Mouse (Mus musculus): Measurements from ENCODE around the gene Hoxd12.

The Hoxd12 gene

DNA sequence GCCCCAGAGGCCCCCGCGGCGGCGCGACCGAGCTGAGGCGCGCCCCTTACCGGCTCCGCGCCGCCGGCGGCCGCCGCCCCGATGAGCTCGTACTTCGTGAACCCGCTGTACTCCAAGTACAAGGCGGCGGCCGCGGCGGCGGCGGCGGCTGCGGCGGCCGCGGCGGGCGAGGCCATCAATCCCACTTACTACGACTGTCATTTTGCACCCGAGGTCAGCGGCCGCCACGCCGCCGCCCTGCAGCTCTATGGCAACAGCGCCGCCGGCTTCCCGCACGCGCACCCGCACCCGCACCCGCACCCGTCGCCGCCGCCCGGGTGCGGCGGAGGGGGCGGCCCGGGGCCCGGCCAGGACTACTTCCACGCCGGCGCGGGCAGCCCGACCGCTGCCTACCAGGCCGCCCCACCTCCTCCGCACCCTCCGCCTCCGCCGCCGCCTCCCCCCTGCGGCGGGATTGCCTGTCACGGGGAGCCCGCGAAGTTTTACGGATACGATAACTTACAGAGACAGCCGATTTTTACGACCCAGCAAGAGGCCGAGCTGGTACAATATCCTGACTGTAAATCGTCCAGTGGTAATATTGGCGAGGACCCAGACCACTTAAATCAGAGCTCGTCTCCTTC lies 30.8 kb downstream of the Hoxd12 start:
- in situ Hi-C loops (cut with MseI, MboI) = loop anchor here (10.0 to 25.0 kb wide), 3 partner anchors 449 to 882 kb away; no protein-coding TSS in a partner anchor

DNA sequence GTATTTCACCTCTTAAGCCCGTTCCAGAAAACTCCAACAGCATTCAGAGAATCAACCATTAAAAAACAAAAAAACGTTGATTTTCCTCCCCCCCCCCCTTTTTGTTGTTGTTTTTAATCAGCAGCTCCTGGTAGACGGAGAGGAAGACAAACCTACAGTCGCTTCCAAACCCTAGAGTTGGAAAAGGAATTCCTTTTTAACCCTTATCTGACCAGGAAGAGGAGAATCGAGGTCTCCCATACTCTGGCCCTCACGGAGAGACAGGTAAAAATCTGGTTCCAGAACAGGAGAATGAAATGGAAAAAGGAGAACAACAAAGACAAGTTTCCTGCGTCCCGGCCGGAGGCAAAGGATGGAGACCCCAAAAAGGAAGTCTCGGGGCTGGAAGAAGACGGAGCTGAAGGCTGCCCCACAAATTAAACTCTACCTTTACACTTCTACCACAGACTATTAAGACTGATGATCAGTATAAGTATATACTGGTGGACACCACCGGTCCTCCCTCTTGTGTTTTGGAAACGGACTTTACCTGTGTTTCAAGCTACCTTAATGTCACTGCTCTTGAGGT lies 31.7 kb downstream of the Hoxd12 start:
- in situ Hi-C loops (cut with MseI, MboI) = loop anchor here (10.0 to 25.0 kb wide), 3 partner anchors 448 to 881 kb away; no protein-coding TSS in a partner anchor

DNA sequence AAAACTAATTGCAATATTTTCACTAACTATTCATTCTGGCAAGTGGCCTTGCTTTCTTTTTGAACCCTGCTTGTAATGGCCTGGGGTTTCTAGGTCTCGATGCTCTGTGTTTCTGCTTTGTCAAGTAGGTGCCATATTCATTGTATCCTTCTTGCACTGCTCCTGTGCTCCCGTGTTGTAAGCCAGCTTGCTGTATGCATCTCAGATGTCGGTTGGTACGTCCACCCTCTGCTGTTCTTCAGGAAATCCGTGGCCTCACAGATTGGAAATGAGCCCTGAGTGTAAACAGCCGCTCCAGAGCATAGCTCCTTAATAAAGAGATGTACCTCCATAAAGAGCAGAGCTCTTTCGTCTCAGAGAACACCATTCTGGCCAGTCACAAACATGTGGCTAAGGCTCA lies 32.8 kb downstream of the Hoxd12 start:
- in situ Hi-C loops (cut with MseI, MboI) = loop anchor here (10.0 to 25.0 kb wide), 3 partner anchors 447 to 880 kb away; no protein-coding TSS in a partner anchor

DNA sequence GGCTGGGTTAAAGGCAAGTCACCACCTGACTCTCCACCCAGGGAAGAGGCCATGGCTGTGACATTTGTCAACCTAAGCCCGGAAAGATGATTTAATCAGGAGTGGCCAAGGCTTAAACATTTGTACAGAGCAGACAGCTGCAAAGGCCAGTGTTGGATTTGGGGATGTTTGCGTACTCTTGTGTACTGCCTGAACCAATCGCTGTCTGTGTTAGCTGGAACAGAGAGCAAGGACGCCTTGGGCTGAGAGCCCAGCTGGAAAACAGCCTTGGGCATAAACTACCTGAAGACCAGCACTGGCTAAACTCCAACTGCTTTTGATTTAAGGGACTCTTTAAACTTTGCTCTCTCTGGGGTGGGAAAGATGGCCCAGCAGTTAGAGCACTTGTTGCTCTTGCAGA lies 33.9 kb downstream of the Hoxd12 start:
- in situ Hi-C loops (cut with MseI, MboI) = loop anchor here (10.0 to 25.0 kb wide), 3 partner anchors 446 to 879 kb away; no protein-coding TSS in a partner anchor

DNA sequence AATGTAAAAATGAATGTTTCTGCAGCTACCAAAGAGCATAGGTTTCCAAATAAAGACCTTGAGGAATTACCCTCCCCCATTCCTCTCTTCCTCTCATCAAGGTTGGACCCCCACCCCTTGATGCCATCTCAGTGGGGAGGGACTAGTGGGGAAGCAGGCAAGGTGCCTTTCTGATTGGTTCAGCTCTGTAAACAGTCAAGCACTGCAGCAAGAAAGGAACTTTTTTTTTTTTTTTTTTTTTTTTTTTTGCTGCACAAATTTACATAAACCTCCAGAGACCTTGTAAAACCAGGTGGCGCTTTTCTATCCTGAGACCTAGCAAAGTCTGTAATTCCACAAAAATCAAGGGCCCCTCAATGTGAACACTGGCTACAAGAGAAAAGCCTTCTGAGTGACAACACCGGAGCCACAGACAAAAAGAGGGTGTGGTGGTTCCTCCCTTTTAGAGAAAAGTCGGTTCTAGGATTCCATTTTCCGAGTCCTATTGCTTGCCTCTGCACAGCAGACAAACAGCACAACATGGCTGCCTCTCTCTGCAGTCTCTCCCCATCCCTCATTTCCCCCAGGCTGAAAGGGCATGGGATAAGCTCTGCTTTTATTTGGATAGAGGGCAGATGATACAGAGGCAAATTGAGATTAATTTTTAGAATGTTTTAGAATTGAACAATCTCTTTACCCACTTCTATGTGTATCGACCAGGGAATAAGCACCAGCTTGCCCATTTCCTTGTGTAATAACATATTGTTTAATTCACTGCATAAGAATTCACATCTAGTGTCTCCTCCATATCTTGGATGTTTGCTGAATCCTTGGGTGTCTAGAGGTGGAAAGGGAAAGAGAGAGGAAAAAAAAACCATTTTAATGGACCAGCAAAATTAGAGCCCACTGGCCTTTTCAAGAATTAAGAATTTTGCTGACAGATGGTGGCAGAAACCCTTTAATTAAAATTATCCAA lies 34.9 kb downstream of the Hoxd12 start:
- in situ Hi-C loops (cut with MseI, MboI) = loop anchor here (5.0 to 25.0 kb wide), 4 partner anchors 433 to 878 kb away; no protein-coding TSS in a partner anchor

DNA sequence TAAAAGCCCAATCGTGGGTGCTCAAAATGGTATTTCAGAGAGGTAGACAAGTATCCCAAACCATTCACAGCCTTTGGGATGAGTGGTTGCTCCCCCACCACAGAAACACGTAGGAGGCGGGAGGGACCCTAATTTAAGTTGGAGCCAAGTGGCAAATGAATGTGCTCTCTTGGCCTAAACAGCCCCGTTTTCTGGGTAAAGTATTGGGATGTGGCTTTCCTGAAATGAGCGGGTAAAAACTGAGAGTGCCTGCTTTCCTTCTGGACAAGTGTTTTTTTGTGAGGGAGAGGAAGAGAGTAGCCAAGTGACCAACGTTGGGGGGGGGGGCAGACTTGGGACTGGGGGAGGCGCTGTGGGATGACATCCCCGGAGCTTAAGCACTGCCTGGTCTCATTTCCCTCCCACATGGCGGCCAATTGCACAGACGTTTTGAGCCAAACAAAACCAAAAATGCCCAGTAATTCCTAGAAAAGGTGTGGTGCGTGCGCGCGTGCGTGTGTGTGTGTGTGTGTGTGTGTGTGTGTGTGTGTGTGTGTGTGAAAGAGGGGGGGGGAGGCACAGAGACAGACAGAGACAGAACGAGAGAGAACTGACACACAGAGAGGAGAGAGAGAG lies 36.2 kb downstream of the Hoxd12 start:
- in situ Hi-C loops (cut with MseI, MboI) = loop anchor here (5.0 to 25.0 kb wide), 3 partner anchors 431 to 876 kb away; no protein-coding TSS in a partner anchor

DNA sequence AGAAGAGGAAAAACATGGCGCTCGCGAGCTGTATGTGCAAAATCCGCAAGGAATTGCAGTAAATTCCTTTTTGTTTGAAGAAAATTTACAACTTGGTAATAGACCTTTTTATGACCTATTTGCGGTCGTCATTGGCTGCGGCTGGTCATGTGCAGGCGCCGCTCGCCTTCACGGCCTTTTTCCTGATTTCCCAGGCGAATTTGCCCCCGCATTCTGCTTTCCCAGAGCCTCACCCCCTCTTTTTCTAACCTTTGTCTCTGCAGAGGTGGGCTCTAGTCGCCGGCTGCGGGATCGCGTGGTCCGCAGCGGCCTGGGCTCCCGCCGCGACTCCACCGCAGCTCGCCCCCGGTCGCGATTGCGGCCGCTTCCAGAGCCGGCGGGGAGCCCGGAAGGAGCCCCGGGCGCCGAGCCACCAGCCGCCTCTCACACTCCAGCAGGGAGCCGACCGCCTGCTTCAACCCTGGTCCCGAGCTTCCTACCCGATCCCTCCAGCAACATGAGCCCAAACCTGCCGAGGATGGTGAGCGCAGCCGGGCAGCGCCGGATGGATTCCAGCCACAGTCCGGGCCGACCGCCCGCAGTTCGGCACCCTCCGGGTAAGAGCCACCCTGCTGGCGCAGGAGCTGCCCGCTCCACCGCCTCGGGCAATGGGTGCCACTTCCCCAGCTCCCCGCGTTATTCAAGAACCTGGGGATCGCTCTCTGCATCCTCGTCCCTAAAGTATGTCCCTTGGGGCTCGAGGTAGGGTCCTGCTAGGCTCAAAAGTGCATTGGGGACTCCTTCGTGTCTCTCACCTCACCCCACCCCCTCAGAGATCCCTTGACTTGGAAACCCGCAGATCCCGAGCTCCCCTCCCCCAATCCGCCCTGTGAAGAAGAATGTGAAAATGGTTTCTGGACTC lies 37.2 kb downstream of the Hoxd12 start, which contains the start of the genes Hoxd3 and Hoxd4:
Gene Hoxd3 (plus strand): TSS at position 207 of the 901 bp plus-strand sequence.
Gene Hoxd4 (plus strand): TSS at position 209 of the 901 bp plus-strand sequence.
- in situ Hi-C loops (cut with MseI, MboI) = loop anchor here (5.0 to 25.0 kb wide), 3 partner anchors 430 to 875 kb away; no protein-coding TSS in a partner anchor

DNA sequence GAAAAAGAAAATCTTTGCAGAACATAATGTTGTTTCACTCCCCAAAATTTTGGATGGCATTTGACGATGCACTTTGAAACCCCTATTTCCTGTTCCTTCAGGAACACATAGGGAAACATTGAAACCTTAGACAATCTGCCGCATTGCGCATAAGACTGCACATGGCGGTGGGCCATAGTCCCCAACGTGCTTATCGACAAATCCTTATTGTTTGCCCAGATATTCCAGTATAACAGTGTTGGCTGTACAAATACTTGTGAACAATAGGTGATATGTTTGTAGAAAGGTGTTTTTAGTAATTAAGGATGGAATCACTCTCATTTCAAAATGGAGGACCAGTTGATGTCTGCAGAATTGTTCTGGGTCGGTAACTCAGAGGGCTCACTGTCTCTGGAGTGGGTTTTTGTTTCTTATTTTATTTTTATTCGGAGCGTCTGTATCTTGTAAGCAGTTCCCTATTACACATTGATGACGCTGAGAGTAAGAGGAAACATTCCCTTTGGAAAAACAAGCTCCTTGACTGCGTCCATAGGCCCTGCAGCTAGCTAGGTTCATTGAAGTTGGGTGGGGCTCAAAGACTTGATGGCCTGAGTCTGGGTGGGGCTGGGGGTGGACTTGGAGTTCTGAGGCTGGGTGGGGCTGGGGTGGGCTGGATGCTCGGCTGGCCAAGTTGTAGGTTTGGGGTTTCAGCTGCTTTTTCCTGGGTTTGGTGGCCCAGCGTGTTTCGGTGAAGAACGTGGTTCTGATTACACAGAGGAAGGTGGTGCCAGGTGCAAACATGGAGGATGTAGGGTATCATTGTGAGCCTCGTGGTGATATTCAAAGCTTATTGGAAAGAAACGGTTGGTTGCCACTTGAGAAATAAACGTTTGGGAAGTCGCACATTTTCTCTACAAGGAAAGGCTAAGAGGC lies 38.7 kb downstream of the Hoxd12 start:
- in situ Hi-C loops (cut with MseI, MboI) = loop anchor here (5.0 to 25.0 kb wide), 3 partner anchors 429 to 874 kb away; no protein-coding TSS in a partner anchor

DNA sequence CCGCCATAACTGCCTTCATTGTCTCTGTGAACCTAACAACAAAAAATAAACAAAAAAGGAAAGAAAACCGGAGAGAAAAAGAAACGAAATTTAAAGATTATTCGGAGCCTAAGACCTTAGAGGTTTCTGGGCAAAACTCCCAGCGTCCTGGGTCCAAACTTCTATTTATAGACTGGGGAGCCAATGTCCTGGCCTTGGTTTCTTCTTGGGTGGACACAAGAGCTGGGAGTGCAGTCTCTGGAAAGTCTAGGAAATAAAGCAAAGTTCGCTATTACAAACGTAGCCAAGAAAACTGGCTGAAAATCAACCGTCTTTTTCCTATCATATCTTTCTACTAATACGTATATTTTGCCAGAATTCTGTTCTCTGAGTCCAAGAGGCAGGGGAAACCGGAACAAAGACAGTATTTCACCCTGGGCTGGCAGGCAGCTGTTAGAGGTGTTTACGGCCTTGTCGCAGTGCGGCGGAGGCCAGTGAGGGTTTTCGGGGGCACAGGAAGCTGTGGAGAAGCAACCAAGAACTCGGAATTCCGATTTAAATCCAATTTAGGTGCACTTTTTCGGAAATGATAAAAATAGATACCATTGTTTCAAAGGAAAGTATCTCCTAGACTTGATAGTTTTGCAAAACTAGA lies 39.5 kb downstream of the Hoxd12 start:
- in situ Hi-C loops (cut with MseI, MboI) = loop anchor here (5.0 to 25.0 kb wide), 3 partner anchors 428 to 873 kb away; no protein-coding TSS in a partner anchor

DNA sequence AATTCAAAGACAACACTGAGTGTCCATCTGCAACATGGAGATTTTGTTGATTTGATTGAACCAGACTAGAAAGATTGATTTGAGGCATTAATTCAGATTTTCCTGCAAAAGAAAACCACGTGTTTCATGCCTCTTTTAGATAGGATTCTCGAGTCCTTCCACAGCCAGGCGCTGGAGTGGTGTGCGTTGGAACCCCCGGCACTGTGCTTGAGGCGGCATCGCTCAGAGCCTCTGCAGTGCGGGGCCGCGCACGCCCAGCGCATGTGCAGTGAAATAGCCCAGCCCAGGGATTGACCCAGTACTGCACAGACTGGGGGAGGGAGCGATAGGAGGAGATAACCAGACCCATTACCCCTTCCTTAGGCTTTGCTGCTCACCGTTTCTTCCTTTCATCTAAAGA lies 40.1 kb downstream of the Hoxd12 start:
- in situ Hi-C loops (cut with MseI, MboI) = loop anchor here (5.0 to 25.0 kb wide), 5 partner anchors 342 to 872 kb away; no protein-coding TSS in a partner anchor

DNA sequence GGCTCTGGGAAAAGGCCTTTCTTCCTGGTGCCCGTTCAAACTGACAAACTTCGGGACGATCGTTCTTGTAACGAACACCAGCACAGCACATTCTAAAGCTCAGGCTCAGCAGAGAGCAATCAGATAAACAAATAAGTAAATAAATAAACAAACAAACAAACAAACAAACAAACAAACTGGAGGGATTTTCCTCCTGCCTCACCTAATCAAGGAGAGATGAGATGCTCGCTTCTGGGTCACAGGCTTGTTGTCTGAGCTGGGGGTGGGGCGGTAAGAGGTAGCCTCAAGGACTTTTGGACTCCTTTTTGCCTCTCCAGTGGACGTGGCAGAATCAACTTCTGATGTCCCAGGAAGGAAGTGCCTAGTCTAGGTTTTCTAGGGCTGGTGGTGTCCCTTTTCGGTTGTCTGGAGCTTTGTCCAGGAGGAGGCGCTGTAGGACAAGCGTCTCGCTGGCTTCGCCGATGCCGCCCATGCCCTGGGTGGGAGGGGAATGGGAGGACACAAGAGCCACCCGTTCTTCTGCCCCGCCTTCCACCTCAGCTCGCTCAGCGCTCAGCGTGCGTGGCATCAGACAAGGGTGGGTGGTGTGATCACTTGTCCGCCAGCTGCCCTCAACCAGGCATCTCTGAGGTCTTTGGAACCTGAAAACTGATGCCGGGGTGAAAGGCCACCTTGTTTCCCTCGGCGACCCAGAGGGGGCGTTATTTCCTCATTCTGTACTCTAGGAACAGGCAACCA lies 40.9 kb downstream of the Hoxd12 start:
- in situ Hi-C loops (cut with MseI, MboI) = loop anchor here (5.0 to 25.0 kb wide), 4 partner anchors 342 to 872 kb away; no protein-coding TSS in a partner anchor

DNA sequence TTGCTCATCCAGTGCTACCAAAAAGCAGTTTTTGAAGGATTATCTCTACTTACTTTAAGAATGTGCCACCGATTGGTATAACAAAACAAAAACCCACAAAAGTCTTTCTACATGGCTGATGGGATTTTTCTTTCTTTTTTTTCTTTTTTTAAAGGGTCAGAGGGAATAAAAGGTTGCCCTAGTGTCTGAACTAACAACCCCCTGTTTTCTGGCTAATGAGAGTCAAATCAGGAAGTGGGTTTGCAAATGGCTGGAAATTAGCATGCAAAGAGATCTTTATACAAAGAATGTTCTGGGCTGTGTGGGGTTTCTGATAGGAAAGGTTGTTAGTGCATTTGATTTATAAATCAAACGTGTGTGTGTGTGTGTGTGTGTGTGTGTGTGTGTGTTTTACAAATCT lies 45.6 kb downstream of the Hoxd12 start:
- in situ Hi-C loops (cut with MseI, MboI) = loop anchor here (5.0 to 25.0 kb wide), 4 partner anchors 242 to 867 kb away; no protein-coding TSS in a partner anchor

DNA sequence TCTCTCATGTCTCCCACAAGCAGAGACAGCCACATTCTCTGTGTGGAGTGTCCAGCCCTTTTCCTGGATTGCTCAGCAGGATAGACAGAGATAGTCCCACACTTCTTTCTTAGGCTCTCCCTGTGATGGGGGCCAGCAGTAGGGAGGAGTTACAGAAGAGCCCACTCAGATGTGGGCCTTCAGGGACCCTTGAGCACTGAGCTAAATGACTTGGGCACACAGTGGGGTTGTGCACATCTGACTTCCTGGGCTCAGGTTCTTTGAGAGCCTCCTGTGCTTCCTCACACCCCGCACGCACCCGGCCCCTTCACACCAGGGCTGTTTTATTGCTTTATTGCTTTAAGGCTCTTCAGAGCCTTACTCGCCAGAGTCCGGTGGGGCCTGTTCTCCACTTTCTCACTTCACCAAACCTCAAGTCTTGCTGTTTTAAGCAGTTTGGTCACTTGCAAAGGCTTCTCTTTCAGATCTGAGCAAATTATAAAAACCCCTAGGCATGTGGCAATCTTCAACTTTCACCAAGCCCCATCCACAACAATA lies 46.2 kb downstream of the Hoxd12 start:
- in situ Hi-C loops (cut with MseI, MboI) = loop anchor here (5.0 to 25.0 kb wide), 4 partner anchors 241 to 866 kb away; no protein-coding TSS in a partner anchor

DNA sequence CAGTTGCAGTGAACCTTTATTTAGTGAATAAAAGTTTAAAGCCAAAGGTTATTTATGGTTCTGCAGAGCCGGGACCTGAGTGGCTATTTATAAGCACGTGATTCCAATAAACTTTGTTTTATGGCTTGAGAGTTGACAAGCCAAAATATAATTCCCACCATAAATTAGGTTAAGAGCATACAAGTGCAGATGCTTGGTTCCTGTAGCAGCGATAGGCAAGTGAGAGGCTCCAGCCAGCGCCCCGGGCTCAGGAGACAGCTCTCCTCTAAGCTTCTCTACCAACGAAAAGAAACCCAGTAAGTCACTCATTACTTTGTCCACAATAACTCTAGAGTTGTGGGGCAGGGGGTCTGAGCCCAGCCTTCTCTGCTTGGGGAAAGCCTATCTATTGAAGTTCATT lies 47.1 kb downstream of the Hoxd12 start:
- in situ Hi-C loops (cut with MseI, MboI) = loop anchor here (5.0 to 25.0 kb wide), 4 partner anchors 240 to 865 kb away; no protein-coding TSS in a partner anchor

DNA sequence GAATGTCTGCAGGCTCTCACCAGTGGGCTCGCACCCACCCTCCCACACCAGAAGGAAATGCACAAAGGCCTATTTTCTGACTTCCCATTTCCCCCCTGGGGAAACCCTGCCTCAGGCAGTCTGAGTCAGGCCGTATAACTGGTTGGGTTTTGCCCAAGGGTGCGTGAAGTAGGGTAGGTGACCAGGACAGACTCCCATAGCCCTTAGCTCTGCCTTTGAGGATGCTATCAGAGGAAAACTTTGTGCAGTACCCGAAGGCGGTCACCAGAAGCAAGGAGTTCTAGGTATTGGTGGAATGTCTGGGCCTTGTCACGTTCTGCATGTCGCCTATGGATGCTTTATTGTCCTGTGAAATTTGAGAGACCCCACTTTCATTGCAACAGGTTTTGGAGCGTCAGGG lies 48.1 kb downstream of the Hoxd12 start:
- in situ Hi-C loops (cut with MseI, MboI) = loop anchor here (5.0 to 25.0 kb wide), 4 partner anchors 239 to 864 kb away; no protein-coding TSS in a partner anchor

DNA sequence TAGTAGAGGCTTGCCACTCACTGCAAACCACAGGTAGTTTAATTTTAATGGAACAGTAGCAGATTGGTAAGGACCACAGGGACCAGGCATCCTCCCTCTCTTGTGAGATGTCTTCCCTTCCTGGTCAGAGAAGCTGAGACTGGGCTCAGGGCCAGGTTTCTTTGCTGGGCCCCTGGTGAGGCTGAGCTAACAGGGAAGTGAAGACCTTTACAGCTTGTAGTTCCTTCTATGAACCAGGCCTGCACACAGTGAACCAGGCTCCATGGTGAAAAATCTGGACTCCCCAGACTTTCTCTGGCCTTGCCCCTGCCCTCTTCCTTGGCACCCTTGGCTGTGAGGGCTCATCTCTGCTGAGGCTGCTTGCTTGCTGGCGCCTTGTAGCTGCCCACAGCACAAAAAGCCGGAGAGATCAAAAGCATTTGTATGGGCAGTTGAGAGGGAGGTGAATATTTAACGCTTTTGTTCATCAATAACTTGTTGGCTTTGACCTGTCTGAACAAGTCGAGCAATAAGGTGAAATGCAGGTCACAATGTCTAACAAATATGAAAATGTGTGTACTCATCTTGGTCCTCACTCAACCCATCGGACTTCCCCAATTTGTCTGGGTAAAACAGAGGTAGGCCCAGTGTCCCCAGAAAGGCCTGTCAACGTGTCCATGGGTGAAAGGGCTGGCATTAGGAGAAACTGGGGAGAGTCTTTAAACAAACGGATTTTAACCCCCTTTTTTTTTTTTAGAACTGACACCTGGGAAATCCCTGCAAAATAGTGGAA lies 49.6 kb downstream of the Hoxd12 start:
- in situ Hi-C loops (cut with MseI, MboI) = loop anchor here (5.0 to 25.0 kb wide), 4 partner anchors 238 to 863 kb away; no protein-coding TSS in a partner anchor
